Mouse (Mus musculus) hindbrain, embryonic 16.5 days (tissue): ENCODE measurements around the gene Tmem239. TPM values are rescaled to one million over a fixed set of nuclear protein-coding genes. Genes with fewer than 3 reads are reported as not detected.

Source experiments
- ATAC-seq: fragments of 200-750 bp; cut with Nextera tagmentation; 2 replicates; pipeline ENCODE4 v1.8.0; 2017; ENCODE audit warnings: moderate TSS enrichment, moderate library complexity
- H3K27ac ChIP-seq: fragments of 300-500 bp; sonication (generic); 2 replicates; pipeline ENCODE4 v1.5.1; 2014; ENCODE audit warnings: low read depth, mild to moderate bottlenecking, control low read depth, low read length, moderate library complexity
- H3K27me3 ChIP-seq: fragments of 300-500 bp; sonication (generic); replicated peaks from 2 replicates; pipeline ENCODE4 v1.6.1; 2014; ENCODE audit warnings: low read length; ENCODE audit not compliant: control insufficient read depth, insufficient read depth
- H3K36me3 ChIP-seq: fragments of 300-500 bp; sonication (generic); 2 replicates; pipeline ENCODE4 v1.6.1; 2014; ENCODE audit warnings: mild to moderate bottlenecking, low read length, moderate library complexity, mixed read lengths; ENCODE audit not compliant: control insufficient read depth, insufficient read depth
- H3K4me1 ChIP-seq: fragments of 300-500 bp; sonication (generic); 2 replicates; pipeline ENCODE4 v1.6.1; 2014; ENCODE audit warnings: low read depth, low read length; ENCODE audit not compliant: control insufficient read depth, insufficient read depth
- H3K4me2 ChIP-seq: fragments of 300-500 bp; sonication (generic); 2 replicates; pipeline ENCODE4 v1.6.1; 2014; ENCODE audit warnings: mild to moderate bottlenecking, low read length, control low read depth, moderate library complexity
- H3K4me3 ChIP-seq: fragments of 300-500 bp; sonication (generic); 2 replicates; pipeline ENCODE4 v1.5.1; 2014; ENCODE audit warnings: mild to moderate bottlenecking, low read length, control low read depth, moderate library complexity
- H3K9ac ChIP-seq: fragments of 300-500 bp; sonication (generic); 2 replicates; pipeline ENCODE4 v1.6.1; 2014; ENCODE audit warnings: low read depth, mild to moderate bottlenecking, control low read depth, low read length, moderate library complexity
- H3K9me3 ChIP-seq: fragments of 300-500 bp; sonication (generic); 2 replicates; pipeline ENCODE4 v1.6.1; 2014; ENCODE audit warnings: mild to moderate bottlenecking, low read length, moderate library complexity; ENCODE audit not compliant: control insufficient read depth
- WGBS: fragments of 180-500 bp; shearing (Covaris S2); extraction: QIAGEN DNeasy Blood & Tissue Kit; methylation state at CpG from one replicate; pipeline ENCODE4 v1.1.7; 2014; 5-methylcytosine and 5-hydroxymethylcytosine counted together
- polyA plus RNA-seq: library from polyadenylated mRNA; unstranded; fragments of >200 nt; fragmentation: Nextera tagmentation; extraction: Ambion mirVana; gene quantifications from 2 replicates; pipeline ENCODE4 v1.2.1, GENCODE M21; 2015

Tmem239 gene
- polyA plus RNA-seq, 1 experiment from 2014 or later: 0.28 TPM

GRCm38 (mm10) chr2:130401891-130402290 lies 4.4 kb upstream of the Tmem239 start:
- H3K4me2 ChIP-seq: no peak overlapping the region
- H3K4me3 ChIP-seq: no peak overlapping the region
- no peak overlapping the region for H3K27ac ChIP-seq
- 81% methylated on average over 4 of the region's 4 CpGs for WGBS
- H3K9me3 ChIP-seq: no peaks in the 10 kb centered on the region
- peaks cover 8% of the 10 kb centered on the region for H3K27me3 ChIP-seq
- H3K36me3 ChIP-seq: no peaks in the 10 kb centered on the region
- no peak for ATAC-seq
- H3K9ac ChIP-seq: no peak overlapping the region
- H3K4me1 ChIP-seq: peaks cover 11% of the 10 kb centered on the region

GRCm38 (mm10) chr2:130404939-130405338 lies 1.3 kb upstream of the Tmem239 start, which contains the start of the genes Gm28372 and 1700020A23Rik:
TSS of gene Gm28372 (plus strand) at chr2:130405239.
TSS of gene 1700020A23Rik (plus strand) at chr2:130405259.
- no peak within 1 kb of the TSS for H3K4me3 ChIP-seq
- H3K36me3 ChIP-seq: no peaks in the 10 kb centered on the region
- no peak within 1 kb of the TSS for H3K27ac ChIP-seq
- no peaks in the 10 kb centered on the region for H3K27me3 ChIP-seq
- WGBS: 97% methylated on average over 1 of the region's 1 CpGs
- H3K4me1 ChIP-seq: no peaks in the 10 kb centered on the region
- H3K9ac ChIP-seq: no peak within 1 kb of the TSS
- no peaks in the 10 kb centered on the region for H3K9me3 ChIP-seq
- H3K4me2 ChIP-seq: no peak within 1 kb of the TSS
- ATAC-seq: no peak

- Histone ChIP-seq H3K27me3 (no peaks in the 10 kb centered on the region), H3K4me2 (no peak overlapping the region), H3K4me1 (no peaks in the 10 kb centered on the region), H3K9ac (no peak overlapping the region), H3K27ac (no peak overlapping the region), H3K9me3 (no peaks in the 10 kb centered on the region), H3K4me3 (no peak overlapping the region), H3K36me3 (no peaks in the 10 kb centered on the region)
- no peak for ATAC-seq
- WGBS: 20% methylated on average over 6 of the region's 6 CpGs
These were observed 1.9 kb downstream of the Tmem239 start for GRCm38 (mm10) chr2:130408194-130408593.

GRCm38 (mm10) chr2:130411558-130412495 lies 5.5 kb downstream of the Tmem239 start:
- ATAC-seq: peak; percentile 74
- 43% methylated on average over 16 of the region's 16 CpGs for WGBS
- no peaks in the 10 kb centered on the region for H3K9me3 ChIP-seq

GRCm38 (mm10) chr2:130412775-130413174 lies 6.5 kb downstream of the Tmem239 start:
- no peak overlapping the region for H3K4me2 ChIP-seq
- H3K9me3 ChIP-seq: no peaks in the 10 kb centered on the region
- H3K4me3 ChIP-seq: no peak overlapping the region
- ATAC-seq: no peak
- 81% methylated on average over 3 of the region's 3 CpGs for WGBS
- H3K27me3 ChIP-seq: no peaks in the 10 kb centered on the region
- H3K4me1 ChIP-seq: no peaks in the 10 kb centered on the region
- no peaks in the 10 kb centered on the region for H3K36me3 ChIP-seq
- no peak overlapping the region for H3K27ac ChIP-seq
- H3K9ac ChIP-seq: no peak overlapping the region

More at GRCm38 (mm10) chr2:130411558-130412495, 5.5 kb downstream of the Tmem239 start:
- Histone ChIP-seq H3K27me3 (no peaks in the 10 kb centered on the region), H3K27ac (no peak overlapping the region), H3K9ac (no peak overlapping the region), H3K4me3 (no peak overlapping the region), H3K4me1 (no peaks in the 10 kb centered on the region), H3K36me3 (no peaks in the 10 kb centered on the region), H3K4me2 (no peak overlapping the region)

GRCm38 (mm10) chr2:130414094-130414856 lies 8.0 kb downstream of the Tmem239 start:
- Histone ChIP-seq H3K9ac (no peak overlapping the region), H3K4me1 (no peaks in the 10 kb centered on the region), H3K9me3 (no peaks in the 10 kb centered on the region), H3K4me3 (no peak overlapping the region), H3K27me3 (no peaks in the 10 kb centered on the region), H3K4me2 (no peak overlapping the region), H3K36me3 (0 out of 2 replicates have a peak, but pooled peaks cover 6% of the 10 kb centered on the region), H3K27ac (no peak overlapping the region)
- no peak for ATAC-seq
- 71% methylated on average over 6 of the region's 6 CpGs for WGBS

- no peak overlapping the region for H3K9ac ChIP-seq
- H3K9me3 ChIP-seq: no peaks in the 10 kb centered on the region
- no peak overlapping the region for H3K4me2 ChIP-seq
- no peak for ATAC-seq
- peaks cover 26% of the 10 kb centered on the region for H3K4me1 ChIP-seq
- no peak overlapping the region for H3K27ac ChIP-seq
- 97% methylated on average over 26 of the region's 26 CpGs for WGBS
- 0 out of 2 replicates have a peak, but pooled peaks cover 6% of the 10 kb centered on the region for H3K36me3 ChIP-seq
- no peak overlapping the region for H3K4me3 ChIP-seq
- no peaks in the 10 kb centered on the region for H3K27me3 ChIP-seq
These were observed 15.7 kb downstream of the Tmem239 start for GRCm38 (mm10) chr2:130421781-130422620.

GRCm38 (mm10) chr2:130423397-130424125 lies 17.3 kb downstream of the Tmem239 start:
- Histone ChIP-seq H3K36me3 (0 out of 2 replicates have a peak, but pooled peaks cover 5% of the 10 kb centered on the region), H3K4me3 (peak overlapping the region; percentile 90), H3K9me3 (no peaks in the 10 kb centered on the region), H3K9ac (peak overlapping the region; percentile 85), H3K4me2 (peak overlapping the region; percentile 84), H3K27me3 (no peaks in the 10 kb centered on the region), H3K4me1 (peaks cover 26% of the 10 kb centered on the region), H3K27ac (peak overlapping the region; percentile 97)
- WGBS: 13% methylated on average over 48 of the region's 49 CpGs
- ATAC-seq: peak; percentile 83
